Comparison of ENCODE assay signal across 9 mouse cellular contexts in the genomic region with DNA sequence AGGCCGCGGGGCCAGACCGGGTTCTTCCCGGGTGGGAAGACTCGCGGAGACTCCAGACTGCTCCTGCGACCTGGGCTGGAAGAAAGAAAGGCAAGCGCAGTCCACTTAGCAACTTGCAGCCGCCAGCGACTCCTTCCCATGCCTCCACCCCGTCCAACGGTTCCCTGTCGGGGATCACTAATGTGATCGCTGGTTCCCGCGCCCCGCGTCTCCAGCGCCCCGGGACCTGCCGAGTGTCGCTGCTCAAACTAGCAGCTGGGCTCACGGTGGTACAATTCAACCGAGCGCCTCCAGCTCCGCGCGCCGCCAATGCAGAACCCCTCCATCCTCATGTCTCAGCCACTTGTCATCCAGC. TPM values are rescaled to one million over a fixed set of nuclear protein-coding genes. Genes with fewer than 3 reads are reported as not detected.
A peak's percentile ranks its signal among the peaks of the same experiment; 100 is the strongest.
DNase-seq lines count a peak whose midpoint lies in the region; ATAC-seq and TF ChIP-seq lines count a peak whose summit lies in the region.
"Had no signal": no experiment of that assay in that cellular context is flagged by ENCODE, and none has a peak within 500 bp of the region (broad histone marks: within the 10 kb centered on the region; RNA-seq: fewer than 3 reads in every experiment).

No protein-coding gene starts in this region.

- H3K4me2 ChIP-seq in lung, embryonic 15.5 days: peak overlapping the region; percentile 48
- peak overlapping the region; percentile 31 for H3K4me2 ChIP-seq in limb, embryonic 14.5 days (replicated peaks; ENCODE audit: low read depth, low read length, severe bottlenecking)
- H3K4me2 ChIP-seq in stomach, embryonic 16.5 days (ENCODE audit: low read depth, low read length): peak overlapping the region; percentile 43

- H3K4me3 ChIP-seq in lung, embryonic 15.5 days: peak overlapping the region; percentile 30
- H3K4me3 ChIP-seq in forebrain, embryonic 10.5 days: peak overlapping the region; percentile 30; the same call in 1 of the 2 replicates
- H3K4me3 ChIP-seq in limb, embryonic 14.5 days (replicated peaks; ENCODE audit: low read length): peak overlapping the region; percentile 28
- H3K4me3 ChIP-seq in stomach, embryonic 16.5 days (replicated peaks; ENCODE audit: low read length): peak overlapping the region; percentile 31

- no peaks in the 10 kb centered on the region for H3K36me3 ChIP-seq in lung, embryonic 15.5 days
- no peaks in the 10 kb centered on the region for H3K36me3 ChIP-seq in forebrain, embryonic 10.5 days (replicated peaks)
- no peaks in the 10 kb centered on the region for H3K36me3 ChIP-seq in limb, embryonic 14.5 days (ENCODE audit: control insufficient read depth, insufficient read depth, low read length)
- no peaks in the 10 kb centered on the region for H3K36me3 ChIP-seq in stomach, embryonic 16.5 days (ENCODE audit: control insufficient read depth, insufficient read depth, low read length)

- WGBS in lung, embryonic 15.5 days: under 1% methylated on average over 29 of the region's 29 CpGs
- under 1% methylated on average over 29 of the region's 29 CpGs for whole genome bisulfite sequencing in forebrain, embryonic 10.5 days
- under 1% methylated on average over 29 of the region's 29 CpGs for WGBS in limb, embryonic 14.5 days
- WGBS in stomach, embryonic 16.5 days: under 1% methylated on average over 29 of the region's 29 CpGs

- TF ChIP-seq POLR2A in limb, embryonic 14.5 days (IDR thresholded peaks at IDR 0.05; ENCODE audit: borderline replicate concordance, extremely low read depth, insufficient read depth, insufficient read length): no peak

- no peak overlapping the region for H3K27ac ChIP-seq in lung, embryonic 15.5 days
- H3K27ac ChIP-seq in forebrain, embryonic 10.5 days: no peak overlapping the region
- no peak overlapping the region for H3K27ac ChIP-seq in limb, embryonic 14.5 days (replicated peaks; ENCODE audit: low read depth, low read length)
- no peak overlapping the region for H3K27ac ChIP-seq in stomach, embryonic 16.5 days (ENCODE audit: low read length)

- no peak overlapping the region for H3K9ac ChIP-seq in lung, embryonic 15.5 days
- no peak overlapping the region for H3K9ac ChIP-seq in limb, embryonic 14.5 days (ENCODE audit: low read depth, low read length, severe bottlenecking)
- no peak overlapping the region for H3K9ac ChIP-seq in stomach, embryonic 16.5 days (ENCODE audit: low read length)

- H3K9me3 ChIP-seq in lung, embryonic 15.5 days: no peaks in the 10 kb centered on the region
- H3K9me3 ChIP-seq in forebrain, embryonic 10.5 days: no peaks in the 10 kb centered on the region
- H3K9me3 ChIP-seq in limb, embryonic 14.5 days (ENCODE audit: control insufficient read depth, low read length): no peaks in the 10 kb centered on the region
- no peaks in the 10 kb centered on the region for H3K9me3 ChIP-seq in stomach, embryonic 16.5 days (replicated peaks; ENCODE audit: control insufficient read depth, low read length)

- ATAC-seq in lung, embryonic 15.5 days (ENCODE audit: borderline replicate concordance, extremely low read depth, low FRiP score, low TSS enrichment): no peak
- ATAC-seq in limb, embryonic 14.5 days (ENCODE audit: low FRiP score, low read depth): no peak
- no peak for ATAC-seq in stomach, embryonic 16.5 days (ENCODE audit: insufficient read depth, low FRiP score)

- peaks cover 96% of the 10 kb centered on the region for H3K27me3 ChIP-seq in lung, embryonic 15.5 days
- H3K27me3 ChIP-seq in forebrain, embryonic 10.5 days (ENCODE audit: poor library complexity, severe bottlenecking): peaks cover 100% of the 10 kb centered on the region
- peaks cover 95% of the 10 kb centered on the region for H3K27me3 ChIP-seq in limb, embryonic 14.5 days (ENCODE audit: control insufficient read depth, insufficient read depth, low read length)
- peaks cover 80% of the 10 kb centered on the region for H3K27me3 ChIP-seq in stomach, embryonic 16.5 days (ENCODE audit: control insufficient read depth, insufficient read depth, low read length)

- no peak for DNase-seq in lung, postnatal 25 days (ENCODE audit: low spot score)
- DNase-seq in forebrain, embryonic 10.5 days (ENCODE audit: extremely low spot score, low spot score): peak; percentile 62
- no peak for DNase-seq in limb, embryonic 14.5 days (ENCODE audit: low spot score)
- no peak for DNase-seq in adipocyte (ENCODE audit: low spot score)
- no peak for DNase-seq in adrenal gland, postnatal 14 days
- DNase-seq in left cerebral cortex, postnatal 4 days: no peak

- H3K4me1 ChIP-seq in lung, embryonic 15.5 days: peaks cover 9% of the 10 kb centered on the region; the same call in 1 of the 2 replicates
- peaks cover 25% of the 10 kb centered on the region for H3K4me1 ChIP-seq in forebrain, embryonic 10.5 days
- no peaks in the 10 kb centered on the region for H3K4me1 ChIP-seq in limb, embryonic 14.5 days (ENCODE audit: control insufficient read depth, insufficient read depth, low read length)
- 0 out of 2 replicates have a peak, but pooled peaks cover 5% of the 10 kb centered on the region for H3K4me1 ChIP-seq in stomach, embryonic 16.5 days (ENCODE audit: control insufficient read depth, insufficient read depth, low read length)

- intact Hi-C loops in left cerebral cortex, postnatal 4 days (cut with DNase I): no loop called here

RNA-seq across cellular contexts. Expression of a gene that starts 3.9 kb away (rescaled TPM):
- polyA plus RNA-seq in lung, embryonic 15.5 days (2015; fragmentation: Nextera tagmentation; extraction: Ambion mirVana): not detected in 2 replicates
- 0.10 and 0.27 TPM in 2 replicates for polyA plus RNA-seq in forebrain, embryonic 10.5 days (2016; fragmentation: Nextera tagmentation; extraction: Ambion mirVana)
- polyA plus RNA-seq in limb, embryonic 14.5 days (2012; rRNA removed): 0.05 and 0.06 TPM in 2 replicates
- not detected in 2 replicates for polyA plus RNA-seq in limb, embryonic 14.5 days (2014; fragmentation: Nextera tagmentation; extraction: Ambion mirVana)
- not detected in 2 replicates for polyA plus RNA-seq in stomach, embryonic 16.5 days (2015; fragmentation: Nextera tagmentation; extraction: Ambion mirVana)
- total RNA-seq in adrenal gland, postnatal 14 days (2021): not detected in 2 replicates
- total RNA-seq in left cerebral cortex, postnatal 4 days (2021): not detected
- total RNA-seq: left cerebral cortex, adult 8-10 months had no signal
